Mouse (Mus musculus) layer of hippocampus, postnatal 10 days (tissue): Measurements from ENCODE around the gene Eipr1. TPM values are rescaled to one million over a fixed set of nuclear protein-coding genes. Genes with fewer than 3 reads are reported as not detected.
"Not testable (repeated sequence)": the region's sequence is repeated elsewhere in the genome, so short reads cannot be mapped to it uniquely, and the experiment has no call there.

Experiments used
- DNase-seq, 2 experiments: peaks; one replicate each; pipeline ENCODE4 v3.0.0; 2021; ENCODE audit warnings: low spot score in 2 of 2
- long read RNA-seq: library from polyadenylated mRNA; stranded (forward); transcript quantifications from one replicate; pipeline ENCODE4 v2.0.0, GENCODE M21; 2023
- total RNA-seq, 2 experiments: library from RNA; stranded (reverse); gene quantifications; 2 replicates each; pipeline ENCODE4 v1.2.3; 2021

Eipr1 gene
- 10 to 100 TPM; 41.6 to 47.7 TPM for total RNA-seq
- long read RNA-seq, full-length matches to known transcripts, result 60 of 73 reads
- long read RNA-seq, partial matches to known transcripts, result 1 of 73 reads
- long read RNA-seq, other reads (novel, unspliced or antisense), result 12 of 73 reads

DNA sequence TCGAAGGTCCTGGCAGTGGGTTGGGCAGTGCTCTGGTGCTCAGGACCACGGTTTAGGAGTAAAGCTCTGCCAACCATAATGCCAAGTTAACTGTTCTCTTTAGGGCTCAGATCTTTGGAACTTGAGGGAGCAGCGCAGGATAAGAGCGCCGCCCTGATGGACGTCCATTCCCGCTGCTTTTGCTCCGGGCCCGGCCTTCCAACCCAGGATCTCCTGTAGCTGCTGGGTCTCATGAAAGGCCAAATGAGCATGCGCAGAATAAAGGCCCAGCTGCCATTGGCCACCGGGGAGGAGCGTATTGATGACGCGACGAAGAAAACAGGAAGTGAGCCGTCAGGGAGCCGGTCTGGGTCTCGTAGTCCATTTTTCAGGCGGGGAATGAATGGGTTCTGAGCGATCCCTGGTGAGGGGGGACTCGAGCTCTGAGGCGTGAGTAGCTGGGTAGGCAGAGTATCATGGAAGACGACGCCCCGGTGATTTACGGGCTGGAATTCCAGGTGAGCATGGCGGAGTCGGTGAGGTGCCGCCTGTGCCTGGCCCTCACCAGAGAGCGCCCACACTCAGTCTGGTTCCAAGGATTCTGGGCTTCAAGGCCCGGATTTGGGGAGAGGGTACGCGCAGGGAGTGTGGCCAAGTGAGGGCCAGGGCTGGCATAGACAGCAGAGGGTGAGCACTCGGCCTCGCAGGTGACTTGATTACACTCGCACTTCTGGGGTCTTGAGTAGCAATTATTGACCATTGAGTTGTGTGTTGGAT lies at the start of gene Eipr1:
Eipr1 (plus strand) TSS at position 296 of the 756 bp plus-strand sequence.
- peak; percentile 76 to 86 for DNase-seq

DNA sequence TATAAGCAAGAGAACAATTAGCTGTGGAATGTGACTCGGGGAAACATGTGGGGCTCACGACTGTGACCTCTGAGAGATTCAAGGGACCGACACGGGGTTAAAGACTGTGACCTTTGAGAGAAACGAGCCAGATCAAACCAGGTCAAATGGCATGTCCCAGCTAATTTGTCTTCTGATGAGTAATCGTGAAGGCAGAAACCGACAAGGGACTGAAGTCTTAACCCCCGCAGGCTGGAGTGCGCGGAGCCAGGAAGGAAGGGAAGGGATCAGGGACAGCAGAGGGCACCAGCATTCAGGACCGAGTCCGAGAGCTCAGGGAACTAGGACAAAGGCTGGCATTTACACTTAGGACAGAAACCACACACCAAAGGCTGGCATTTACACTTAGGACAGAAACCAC lies 47.2 kb upstream of the Eipr1 start:
- DNase-seq, result no peak

DNA sequence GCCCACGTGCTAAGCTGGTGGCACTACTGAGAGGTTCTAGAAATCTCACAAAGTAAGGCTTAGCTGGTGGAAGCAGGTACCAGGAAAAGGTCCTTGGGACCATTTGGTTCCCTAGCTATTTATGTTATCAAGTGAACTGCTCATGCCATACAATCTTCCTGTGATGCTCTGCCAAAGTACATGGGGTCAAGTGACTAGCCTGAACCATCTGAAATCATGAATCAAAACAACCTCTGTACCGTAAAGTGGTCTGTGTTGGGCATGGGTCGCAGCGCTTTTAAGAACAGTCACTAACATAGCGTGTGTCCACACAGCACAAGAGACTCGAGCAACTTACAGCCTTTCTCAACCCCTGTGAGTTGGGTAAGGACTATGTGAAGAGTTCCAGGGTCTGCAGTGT lies 46.4 kb upstream of the Eipr1 start:
- DNase-seq, result no peak

DNA sequence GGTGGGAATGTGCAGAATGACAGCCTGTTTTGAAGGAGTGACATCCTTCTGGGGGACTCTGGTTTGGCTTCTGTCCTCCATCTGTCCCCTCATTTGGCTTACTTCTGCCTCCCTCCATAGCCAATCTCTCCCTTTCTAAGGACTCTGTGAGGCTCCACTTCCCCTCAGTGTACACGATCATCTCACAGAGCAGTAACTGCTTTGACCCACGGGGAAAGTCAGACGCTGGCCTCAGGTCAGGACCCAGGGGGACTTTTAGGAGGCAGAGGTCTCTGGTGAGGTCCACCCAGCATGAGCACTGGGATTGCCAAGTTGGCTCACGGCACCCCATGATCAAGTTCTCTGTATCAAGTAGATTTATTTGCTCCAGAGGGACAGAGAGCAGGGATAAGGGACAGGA lies 43.4 kb upstream of the Eipr1 start:
- no peak for DNase-seq

DNA sequence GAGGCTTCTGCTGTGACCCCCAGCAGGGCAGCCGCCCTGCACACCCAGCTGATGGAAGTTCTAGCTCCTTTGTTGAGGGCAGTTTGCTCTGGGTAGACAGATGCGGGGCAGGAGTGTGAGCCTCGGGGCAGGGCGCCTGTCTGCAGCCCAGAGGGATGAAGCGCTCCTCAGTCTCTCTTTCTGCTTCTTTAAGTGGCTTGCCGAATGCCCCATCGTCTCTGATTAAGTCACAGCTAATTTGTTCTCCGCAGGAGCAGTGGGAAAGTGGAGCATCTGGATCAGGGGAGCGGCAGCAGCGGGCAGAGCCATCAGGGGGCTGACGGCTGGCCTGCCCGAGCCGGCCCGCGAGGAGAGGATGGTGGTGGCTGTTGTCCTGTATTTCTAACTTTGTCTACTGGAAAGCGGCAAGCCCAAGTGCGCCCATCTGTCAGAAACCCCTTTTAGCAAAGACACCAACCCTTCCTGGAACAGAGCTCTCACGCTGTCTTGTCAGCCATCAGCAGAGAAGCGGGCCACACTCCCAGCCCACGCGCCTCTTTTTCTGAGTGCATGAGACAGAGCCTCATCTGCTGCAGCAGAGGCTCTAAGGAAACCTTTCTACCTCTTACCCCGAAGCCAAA lies 40.9 kb upstream of the Eipr1 start:
- DNase-seq, result peak; percentile 22 to 36

DNA sequence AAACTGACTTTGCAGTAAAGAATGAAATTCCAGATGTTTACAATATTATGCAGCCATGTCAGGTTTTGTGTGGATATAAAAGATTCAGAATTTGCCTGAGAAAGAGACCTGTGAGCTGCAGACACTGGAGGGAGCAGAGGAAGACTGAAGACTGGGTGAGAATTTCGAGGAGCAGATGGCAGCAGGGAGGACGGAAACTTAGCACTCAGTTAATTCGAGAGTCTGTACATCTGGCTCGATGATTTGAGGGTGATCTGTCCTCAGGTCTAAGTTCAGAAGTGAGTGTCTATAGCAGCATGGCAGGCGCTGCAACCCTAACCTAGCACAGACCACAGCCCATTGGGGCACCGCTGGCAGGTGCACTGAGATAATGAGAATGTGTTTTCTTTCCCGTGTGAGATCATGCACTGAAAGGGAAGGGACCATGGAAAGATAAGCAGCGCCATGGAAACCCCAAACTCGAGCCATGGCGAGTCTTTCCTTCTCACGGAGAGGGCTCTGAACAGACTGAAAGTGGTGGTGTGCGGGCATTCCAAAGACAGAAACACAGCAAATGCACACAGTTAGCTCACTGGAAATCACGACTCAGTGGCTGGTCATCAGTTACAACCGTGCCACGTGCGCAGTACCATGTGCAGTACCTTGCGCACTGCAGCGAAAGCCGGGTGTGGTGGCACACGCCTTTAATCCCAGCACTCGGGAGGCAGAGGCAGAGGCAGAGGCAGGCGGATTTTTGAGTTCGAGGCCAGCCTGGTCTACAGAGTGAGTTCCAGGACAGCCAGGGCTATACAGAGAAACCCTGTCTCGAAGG lies 36.6 kb upstream of the Eipr1 start:
- no peak for DNase-seq

DNA sequence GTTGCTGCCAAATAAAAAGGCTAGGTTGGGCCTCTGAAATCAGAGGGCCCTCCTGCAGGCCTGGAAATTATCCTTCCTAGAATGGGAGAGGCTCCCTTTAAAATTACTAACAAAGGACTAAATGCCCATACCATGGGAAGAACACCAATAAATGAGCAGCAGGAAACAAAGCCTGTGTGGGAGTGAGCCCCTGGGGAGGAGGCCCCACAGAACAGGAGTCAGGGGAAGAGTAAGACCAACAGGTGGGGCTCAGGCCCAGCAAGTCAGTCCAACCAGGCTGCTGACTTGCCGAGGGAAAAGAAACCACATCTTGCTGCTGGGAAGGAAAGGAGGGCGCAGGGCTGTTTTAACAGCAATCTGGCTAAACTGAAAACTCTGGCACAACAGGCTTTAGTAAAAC lies 34.5 kb upstream of the Eipr1 start:
- no peak for DNase-seq

DNA sequence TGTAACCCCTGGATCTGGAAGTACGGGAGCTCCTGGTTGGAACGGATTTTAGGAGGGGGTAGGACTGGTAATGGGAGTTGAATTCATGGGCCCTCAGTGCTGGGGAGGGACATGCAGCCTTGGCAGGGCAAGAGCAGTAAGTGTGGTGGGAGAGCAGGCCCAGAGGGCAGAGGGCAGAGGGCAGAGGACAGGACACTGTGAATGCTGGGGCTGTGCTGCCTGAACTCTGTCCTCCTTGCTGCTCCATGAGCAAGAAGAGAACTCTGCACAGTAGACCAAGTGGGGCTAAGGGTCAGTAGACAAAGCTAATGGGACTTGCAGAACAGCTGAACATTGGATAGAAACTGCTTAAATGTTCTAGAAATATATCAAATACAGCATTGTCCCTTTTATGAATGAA lies 33.5 kb upstream of the Eipr1 start:
- no peak for DNase-seq

DNA sequence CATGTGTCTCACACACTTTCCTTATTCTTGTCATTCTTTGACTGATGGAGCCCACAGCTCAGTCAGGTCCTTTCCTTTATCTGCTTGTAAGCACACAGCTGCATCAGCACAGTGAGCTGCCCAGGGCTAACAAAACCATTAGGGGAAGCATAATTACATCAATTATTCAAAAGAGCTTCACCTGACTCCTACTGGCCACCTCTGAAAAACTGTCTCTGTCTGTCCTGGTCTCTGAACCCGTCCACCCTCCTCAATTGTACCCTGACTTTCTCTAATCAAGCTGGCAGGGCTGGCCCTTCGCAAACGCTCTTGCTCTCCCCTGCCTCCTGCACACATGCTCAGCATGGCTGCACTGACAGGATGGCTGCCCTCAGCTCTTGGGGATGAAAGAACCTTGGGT lies 27.2 kb upstream of the Eipr1 start:
- DNase-seq, result no peak

DNA sequence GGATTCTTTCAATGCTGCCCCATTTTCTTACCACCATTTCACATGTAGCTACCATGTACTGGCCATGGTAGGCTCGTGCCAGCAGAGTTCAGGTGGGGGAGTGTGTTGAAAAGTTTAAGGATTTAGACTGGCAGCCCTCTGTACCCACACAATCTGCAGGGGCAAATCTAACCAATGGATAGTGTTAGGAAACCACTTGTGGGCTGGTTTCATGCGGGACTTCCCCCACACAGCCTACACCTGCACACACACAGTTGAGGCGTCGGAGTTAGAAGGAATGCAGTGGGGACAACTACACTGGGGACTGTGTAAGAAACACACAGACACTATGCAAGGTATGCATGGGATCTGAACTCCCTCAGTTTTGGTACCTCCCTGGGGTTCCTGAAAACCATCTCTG lies 25.4 kb upstream of the Eipr1 start:
- no peak for DNase-seq

DNA sequence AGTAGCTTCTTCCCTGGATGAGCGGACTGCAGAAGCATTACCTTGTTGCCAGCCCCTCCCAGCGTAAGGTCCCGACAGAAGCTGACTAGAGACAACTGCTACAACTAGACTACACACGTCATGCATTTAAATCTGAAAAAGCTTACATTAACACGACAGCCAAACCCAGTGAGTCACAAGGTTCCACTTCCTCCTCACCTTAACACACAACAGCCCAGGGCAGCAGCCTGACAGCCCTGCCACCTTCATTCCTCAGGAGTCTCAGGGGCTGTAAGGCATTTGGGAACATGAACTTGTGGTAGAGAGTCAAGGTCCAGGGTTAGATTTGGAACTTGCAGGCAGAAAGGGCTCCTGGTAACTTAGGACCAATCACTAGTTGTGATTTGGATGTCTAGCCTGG lies 24.5 kb upstream of the Eipr1 start:
- no peak for DNase-seq

DNA sequence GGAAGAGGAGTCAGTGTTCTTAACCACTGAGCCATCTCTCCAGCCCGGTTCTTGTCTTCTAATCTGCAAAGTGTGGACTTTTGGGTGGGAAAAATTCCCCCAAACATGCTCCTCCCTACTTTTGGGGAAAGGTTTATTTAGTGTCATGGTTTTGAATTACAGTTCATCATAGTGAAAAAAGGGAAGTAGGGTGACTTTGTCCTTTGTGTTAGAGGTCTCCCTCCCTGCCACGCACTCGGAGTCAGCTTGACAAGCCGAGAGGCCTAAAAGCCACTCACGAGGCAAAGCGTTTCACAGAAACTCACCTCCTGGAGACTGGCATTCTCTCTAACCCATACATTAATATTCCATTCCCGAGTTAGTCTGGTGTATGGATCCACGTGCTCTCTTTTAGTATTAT lies 19.0 kb upstream of the Eipr1 start:
- DNase-seq, result no peak

DNA sequence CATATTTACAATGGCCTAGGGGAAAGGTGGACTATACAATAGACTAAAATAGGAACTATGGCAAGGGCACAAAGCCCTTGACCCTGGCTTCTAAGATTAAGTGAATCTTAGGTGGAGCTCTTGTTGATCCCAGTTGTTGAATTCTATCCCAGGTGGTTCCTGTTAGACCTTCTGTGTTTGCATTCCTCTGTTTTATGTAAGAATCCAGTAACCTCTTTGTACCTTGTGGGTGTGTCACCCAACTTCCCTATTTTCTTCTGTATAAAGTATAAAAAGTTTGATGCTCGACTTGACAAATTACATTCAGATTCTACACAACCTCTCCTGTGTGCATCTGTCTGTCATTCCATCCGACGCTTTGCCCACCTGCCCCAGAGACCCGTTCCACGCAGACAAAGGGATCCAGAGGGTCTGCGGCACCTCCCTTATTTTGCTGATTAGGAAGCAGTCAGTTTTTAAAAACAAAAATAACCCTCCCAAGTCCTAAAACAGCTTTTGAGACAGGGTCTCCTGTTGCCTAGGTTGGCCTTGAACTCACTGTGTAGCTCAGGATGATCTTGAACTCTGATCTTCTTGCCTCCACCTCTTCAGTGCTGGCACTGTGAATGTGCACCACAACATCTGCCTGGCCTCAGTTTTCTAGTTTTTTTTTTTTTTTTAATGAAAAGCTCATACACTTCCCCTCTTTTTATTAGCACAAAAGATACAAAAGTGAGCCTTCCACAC lies 17.9 kb upstream of the Eipr1 start:
- not testable (repeated sequence) for DNase-seq

DNA sequence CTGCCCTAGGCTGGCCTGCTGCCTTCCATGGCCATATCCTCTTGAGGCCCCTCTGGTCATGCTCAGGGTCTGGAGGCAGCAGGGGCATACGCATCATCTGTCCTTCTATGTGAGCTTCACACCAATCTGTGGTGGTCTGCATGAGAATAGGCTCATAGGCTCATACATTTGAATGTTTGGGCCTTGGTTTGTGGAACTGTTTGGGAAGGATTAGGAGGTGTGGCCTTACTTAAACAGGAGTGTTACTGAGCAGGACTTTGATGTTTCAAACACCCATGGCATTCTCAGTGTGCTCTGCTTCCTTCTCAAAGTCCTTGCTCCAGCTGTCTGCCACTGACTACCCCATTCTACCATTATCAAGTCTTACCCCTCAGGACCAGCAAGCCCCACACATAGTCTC lies 17.3 kb upstream of the Eipr1 start:
- DNase-seq, result no peak

DNA sequence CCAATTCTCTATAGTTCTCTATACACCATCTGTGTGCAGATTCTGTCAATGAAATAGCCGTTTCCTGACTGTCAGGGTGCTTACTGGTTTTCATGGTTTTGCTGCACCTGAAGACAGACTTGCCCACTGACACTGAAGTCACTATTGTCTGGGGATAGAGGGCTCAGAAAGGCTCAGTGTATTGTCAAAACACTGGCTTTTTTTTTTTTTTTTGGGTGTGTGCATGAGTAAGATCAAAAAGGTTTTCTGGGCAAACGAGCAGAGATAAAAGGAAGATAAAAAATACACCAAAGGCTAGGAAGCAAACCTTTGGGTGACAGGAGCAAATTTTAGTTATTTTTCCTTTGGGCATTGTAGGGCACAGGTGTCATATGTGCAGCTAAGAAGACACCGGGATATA lies 16.3 kb upstream of the Eipr1 start:
- no peak for DNase-seq

DNA sequence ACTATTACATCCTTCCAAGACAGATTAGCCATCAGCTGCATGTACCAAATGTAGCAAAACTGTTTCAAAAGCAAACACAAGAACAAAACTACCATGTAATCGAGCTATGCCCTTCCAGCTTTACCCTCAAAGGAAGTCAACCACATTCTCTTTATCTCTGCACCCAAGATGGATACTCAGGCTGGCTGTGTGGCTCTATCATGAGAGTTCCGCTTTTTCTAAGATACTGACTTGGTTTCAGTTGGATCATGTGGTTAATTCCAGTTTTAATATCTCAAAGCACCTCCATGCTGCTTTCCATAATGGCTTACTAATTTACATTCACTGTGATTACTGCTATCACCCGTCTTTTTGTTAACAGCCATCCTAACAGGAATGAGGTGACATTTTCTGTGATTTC lies 8.3 kb upstream of the Eipr1 start:
- no peak for DNase-seq

DNA sequence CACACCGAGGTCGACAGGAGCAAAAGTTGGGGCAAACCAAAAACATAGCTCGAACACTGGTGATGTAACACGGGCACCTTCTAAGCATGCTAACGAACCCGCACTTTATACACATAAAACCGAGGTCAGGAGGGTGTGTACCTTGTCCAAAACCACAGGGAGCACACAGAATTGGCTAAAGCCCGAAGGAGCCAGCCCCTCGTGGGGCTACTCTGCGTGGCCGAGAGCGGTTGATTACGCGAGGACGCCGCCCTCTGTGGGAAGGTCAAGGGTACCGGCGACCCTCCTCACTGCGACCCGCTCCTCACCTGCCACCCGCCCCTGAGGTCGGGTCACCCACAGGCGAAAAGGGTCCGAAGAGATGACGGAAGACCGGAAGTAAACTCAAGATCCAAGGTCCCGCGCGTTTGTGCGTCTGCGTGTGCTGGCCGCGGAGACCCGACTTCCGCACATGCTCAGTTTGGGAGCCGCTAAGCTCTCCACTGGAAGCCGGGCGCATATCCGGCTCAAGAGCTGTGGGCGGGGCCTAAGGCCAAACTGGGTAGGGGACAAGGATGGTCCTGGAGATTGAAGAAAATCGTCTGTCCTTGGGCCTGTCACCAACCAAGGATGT lies 1.5 kb upstream of the Eipr1 start, which contains the start of gene Trappc12:
Trappc12 (minus strand) TSS at position 452 of the 613 bp plus-strand sequence.
- peak; percentile 79 to 85 for DNase-seq

DNA sequence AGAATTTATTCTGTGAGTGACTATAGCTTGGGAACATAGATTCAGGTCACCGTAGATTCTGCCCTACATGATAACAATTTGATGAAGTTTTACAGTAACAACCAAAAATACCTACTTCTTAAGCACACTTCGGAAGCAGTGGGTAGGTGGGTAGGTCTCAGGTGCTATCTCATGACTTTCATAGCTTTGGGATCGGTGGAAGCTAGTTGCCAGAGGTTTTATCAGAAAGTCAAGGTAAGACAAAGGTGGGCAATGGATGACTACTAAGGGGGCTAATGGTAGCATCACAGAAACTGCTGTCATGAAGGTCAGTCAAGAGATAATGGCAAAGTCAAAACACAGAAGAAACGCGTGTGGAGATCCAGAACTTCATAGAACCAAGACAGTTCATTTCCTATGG lies 727 bp upstream of the Eipr1 start:
- no peak for DNase-seq

DNA sequence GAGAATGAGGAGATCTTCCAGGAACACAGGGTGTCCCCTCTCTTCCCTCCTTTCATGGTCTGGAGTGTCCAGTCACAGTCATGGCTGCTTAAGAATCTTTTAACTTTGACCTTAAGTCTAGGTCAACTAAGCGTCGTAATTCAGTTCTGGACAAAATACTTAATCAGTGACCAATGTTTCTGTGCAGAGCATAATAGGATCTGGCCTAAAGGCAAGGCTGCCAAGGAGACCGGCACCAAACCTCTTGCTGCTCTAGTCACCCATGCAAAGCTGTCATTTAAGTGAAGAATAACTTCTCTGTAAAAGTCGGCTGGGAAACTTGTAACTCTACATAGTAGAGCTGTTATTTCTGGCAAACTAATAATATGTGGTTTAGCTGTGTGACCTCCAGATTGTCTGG lies 4.4 kb downstream of the Eipr1 start:
- no peak for DNase-seq

DNA sequence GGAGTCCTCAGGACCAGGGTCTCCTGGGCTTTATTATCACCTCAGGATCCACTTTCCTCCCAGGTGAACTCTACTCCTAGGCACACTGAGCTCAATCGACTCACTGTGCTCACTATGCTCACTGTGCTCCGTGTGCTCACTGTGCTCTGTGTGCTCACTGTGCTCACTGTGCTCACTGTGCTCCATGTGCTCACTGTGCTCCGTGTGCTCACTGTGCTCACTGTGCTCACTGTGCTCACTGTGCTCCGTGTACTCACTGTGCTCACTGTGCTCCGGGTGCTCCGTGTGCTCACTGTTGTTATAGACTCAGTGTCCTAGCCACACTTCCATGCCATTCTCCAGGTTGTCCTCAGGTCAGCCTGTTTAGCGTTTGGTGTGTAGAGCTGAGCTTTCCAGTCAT lies 18.4 kb downstream of the Eipr1 start:
- DNase-seq, result no peak

DNA sequence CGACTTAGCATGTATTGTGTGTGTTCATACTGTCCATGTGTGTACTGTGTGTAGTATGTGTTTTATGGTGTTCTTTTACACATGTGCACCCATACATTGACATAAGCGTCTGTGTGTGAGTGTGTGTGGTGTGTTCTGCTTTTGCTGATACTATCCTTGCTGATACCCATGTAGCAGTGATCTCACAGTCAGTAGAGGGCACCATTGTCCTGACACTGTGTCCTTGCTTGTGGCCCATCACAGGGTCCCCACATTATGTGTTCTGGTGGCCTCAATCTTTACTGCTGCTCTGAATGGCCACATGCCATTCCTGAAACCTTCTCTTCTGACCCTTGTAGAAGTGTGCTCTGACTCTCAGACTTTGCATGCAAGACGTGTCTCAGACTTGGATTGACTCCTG lies 22.2 kb downstream of the Eipr1 start:
- DNase-seq, result no peak
